Mouse (Mus musculus) liver, embryonic 12.5 days (tissue): ENCODE measurements around the gene Rabep1. TPM values are rescaled to one million over a fixed set of nuclear protein-coding genes. Genes with fewer than 3 reads are reported as not detected.

Experiments used
- ATAC-seq: fragments of 200-750 bp; cut with Nextera tagmentation; 2 replicates; pipeline ENCODE4 v1.8.0; 2017; ENCODE audit warnings: moderate number of reproducible peaks, mild to moderate bottlenecking, moderate library complexity
- H3K27ac ChIP-seq: fragments of 300-500 bp; sonication (generic); 2 replicates; pipeline ENCODE4 v1.5.1; 2016; ENCODE audit warnings: mild to moderate bottlenecking
- H3K27me3 ChIP-seq: fragments of 300-500 bp; sonication (generic); replicated peaks from 2 replicates; pipeline ENCODE4 v1.6.1; 2016; ENCODE audit warnings: mild to moderate bottlenecking, moderate library complexity
- H3K36me3 ChIP-seq: fragments of 300-500 bp; sonication (generic); 2 replicates; pipeline ENCODE4 v1.6.1; 2016; ENCODE audit warnings: mild to moderate bottlenecking, moderate library complexity
- H3K4me1 ChIP-seq: fragments of 300-500 bp; sonication (generic); 2 replicates; pipeline ENCODE4 v1.6.1; 2016
- H3K4me2 ChIP-seq: fragments of 300-500 bp; sonication (generic); 2 replicates; pipeline ENCODE4 v1.6.1; 2016; ENCODE audit warnings: mild to moderate bottlenecking, moderate library complexity
- H3K4me3 ChIP-seq: fragments of 300-500 bp; sonication (generic); 2 replicates; pipeline ENCODE4 v1.5.1; 2016; ENCODE audit warnings: mild to moderate bottlenecking, moderate library complexity
- H3K9ac ChIP-seq: fragments of 300-500 bp; sonication (generic); 2 replicates; pipeline ENCODE4 v1.6.1; 2016; ENCODE audit warnings: mild to moderate bottlenecking, moderate library complexity
- H3K9me3 ChIP-seq: fragments of 300-500 bp; sonication (generic); replicated peaks from 2 replicates; pipeline ENCODE4 v1.6.1; 2016; ENCODE audit warnings: mild to moderate bottlenecking, moderate library complexity
- WGBS: fragments of 180-500 bp; shearing (Covaris S2); methylation state at CpG from one replicate; pipeline ENCODE4 v1.1.7; 2016; ENCODE audit not compliant: insufficient replicate concordance; 5-methylcytosine and 5-hydroxymethylcytosine counted together
- polyA plus RNA-seq: library from polyadenylated mRNA; unstranded; fragments of >200 nt; fragmentation: Nextera tagmentation; extraction: Ambion mirVana; gene quantifications from 2 replicates; pipeline ENCODE4 v1.2.1, GENCODE M21; 2016

The Rabep1 gene
- polyA plus RNA-seq, 1 experiment from 2014 or later: 23.0 TPM

DNA sequence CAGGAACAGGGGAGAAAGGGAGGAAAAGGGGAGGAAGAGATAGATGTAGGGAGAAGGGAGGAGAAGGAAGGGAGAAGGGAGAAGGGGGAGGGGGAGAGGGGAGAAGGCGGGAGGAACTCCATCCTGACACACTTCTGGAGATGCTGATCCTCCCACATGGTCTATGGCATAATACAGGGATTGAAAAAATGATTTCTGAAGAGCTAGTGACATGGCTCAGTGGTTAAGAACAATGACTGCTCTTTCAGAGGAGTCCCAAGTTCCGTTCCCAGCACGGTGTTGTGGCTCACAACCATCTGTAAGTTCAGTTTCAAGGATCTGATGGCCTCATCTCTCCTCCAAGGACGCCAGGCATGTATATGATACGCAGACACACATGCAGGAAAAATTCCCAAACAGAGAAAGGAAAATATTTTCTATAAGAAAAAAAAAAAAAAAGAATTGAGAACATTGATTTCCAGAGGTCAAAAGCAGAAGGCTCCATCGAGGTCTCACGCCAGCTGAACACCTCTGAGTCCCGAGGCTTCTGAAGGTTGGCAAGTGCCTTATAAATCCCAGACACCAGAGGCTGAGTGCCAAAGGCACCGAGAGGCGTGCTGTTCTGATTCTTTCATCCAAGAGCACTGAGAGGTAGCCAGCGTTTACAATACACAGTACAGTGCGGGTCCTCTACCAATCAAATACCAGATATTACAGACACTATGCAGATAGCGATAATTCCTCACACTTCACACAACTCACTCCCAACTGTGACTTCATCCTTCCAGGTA is 32.9 kb upstream of the Rabep1 start:
- H3K4me1 ChIP-seq: no peaks in the 10 kb centered on the region
- 67% methylated on average over 13 of the region's 13 CpGs for WGBS
- no peak overlapping the region for H3K9ac ChIP-seq
- no peaks in the 10 kb centered on the region for H3K36me3 ChIP-seq
- no peak overlapping the region for H3K4me2 ChIP-seq
- no peak overlapping the region for H3K4me3 ChIP-seq
- no peak overlapping the region for H3K27ac ChIP-seq
- ATAC-seq: no peak
- no peaks in the 10 kb centered on the region for H3K27me3 ChIP-seq
- no peaks in the 10 kb centered on the region for H3K9me3 ChIP-seq

- no peak within 1 kb of the TSS for H3K9ac ChIP-seq
- no peaks in the 10 kb centered on the region for H3K9me3 ChIP-seq
- no peak within 1 kb of the TSS for H3K4me3 ChIP-seq
- no peaks in the 10 kb centered on the region for H3K4me1 ChIP-seq
- no peaks in the 10 kb centered on the region for H3K36me3 ChIP-seq
- H3K27me3 ChIP-seq: no peaks in the 10 kb centered on the region
- no peak for ATAC-seq
- 39% methylated on average over 7 of the region's 7 CpGs for WGBS
- no peak within 1 kb of the TSS for H3K4me2 ChIP-seq
- no peak within 1 kb of the TSS for H3K27ac ChIP-seq
Measured at GRCm38 (mm10) chr11:70812365-70812764, 32.2 kb upstream of the Rabep1 start, which contains the start of gene Scimp. TSS of gene Scimp (minus strand) at chr11:70812586.

DNA sequence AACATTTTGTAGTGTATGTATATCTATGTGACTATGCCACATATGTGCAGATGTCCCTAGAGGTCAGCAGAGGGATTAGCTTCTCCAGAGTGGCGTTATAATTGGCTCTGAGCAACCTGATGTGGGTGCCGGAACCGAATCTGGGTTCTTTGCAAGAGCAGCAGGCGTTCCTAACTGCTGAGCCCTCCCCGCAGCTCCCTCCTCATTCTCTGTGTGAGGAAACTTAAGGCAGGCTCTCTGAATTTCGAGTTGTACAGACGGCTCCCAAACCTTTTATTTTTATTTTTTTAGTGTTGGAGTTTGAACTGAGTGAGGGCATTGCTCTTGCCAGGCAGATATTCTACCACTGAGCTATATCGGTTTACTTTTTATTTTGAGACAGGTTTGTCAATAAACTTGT is 29.5 kb upstream of the Rabep1 start:
- H3K4me3 ChIP-seq: no peak overlapping the region
- 69% methylated on average over 8 of the region's 8 CpGs for WGBS
- H3K27me3 ChIP-seq: 0 out of 2 replicates have a peak, but pooled peaks cover under 1% of the 10 kb centered on the region
- no peak overlapping the region for H3K27ac ChIP-seq
- no peaks in the 10 kb centered on the region for H3K9me3 ChIP-seq
- H3K4me1 ChIP-seq: no peaks in the 10 kb centered on the region
- no peak overlapping the region for H3K4me2 ChIP-seq
- no peak for ATAC-seq
- H3K36me3 ChIP-seq: no peaks in the 10 kb centered on the region
- no peak overlapping the region for H3K9ac ChIP-seq

- Histone ChIP-seq H3K36me3 (no peaks in the 10 kb centered on the region), H3K4me1 (no peaks in the 10 kb centered on the region), H3K4me2 (no peak overlapping the region), H3K9ac (no peak overlapping the region), H3K27ac (no peak overlapping the region), H3K9me3 (no peaks in the 10 kb centered on the region), H3K27me3 (0 out of 2 replicates have a peak, but pooled peaks cover 2% of the 10 kb centered on the region), H3K4me3 (no peak overlapping the region)
- WGBS: 22% methylated on average over 6 of the region's 6 CpGs
- ATAC-seq: no peak
Measured at GRCm38 (mm10) chr11:70815498-70816078, 29.0 kb upstream of the Rabep1 start.

- ATAC-seq: no peak
- no peaks in the 10 kb centered on the region for H3K9me3 ChIP-seq
Measured at GRCm38 (mm10) chr11:70816770-70817169, 27.8 kb upstream of the Rabep1 start.

GRCm38 (mm10) chr11:70820120-70820519 is 24.5 kb upstream of the Rabep1 start:
- no peak for ATAC-seq
- WGBS: 69% methylated on average over 8 of the region's 8 CpGs
- H3K27me3 ChIP-seq: 0 out of 2 replicates have a peak, but pooled peaks cover 6% of the 10 kb centered on the region

More at GRCm38 (mm10) chr11:70816770-70817169, 27.8 kb upstream of the Rabep1 start:
- Histone ChIP-seq H3K4me3 (no peak overlapping the region), H3K4me1 (no peaks in the 10 kb centered on the region), H3K36me3 (no peaks in the 10 kb centered on the region), H3K27me3 (0 out of 2 replicates have a peak, but pooled peaks cover 2% of the 10 kb centered on the region), H3K9ac (no peak overlapping the region), H3K4me2 (no peak overlapping the region), H3K27ac (no peak overlapping the region)
- 47% methylated on average over 4 of the region's 4 CpGs for WGBS

GRCm38 (mm10) chr11:70821728-70822591 is 22.6 kb upstream of the Rabep1 start:
- 49% methylated on average over 17 of the region's 17 CpGs for WGBS
- peaks cover 6% of the 10 kb centered on the region; the same call in 1 of the 2 replicates for H3K4me1 ChIP-seq
- no peak overlapping the region for H3K27ac ChIP-seq

More at GRCm38 (mm10) chr11:70820120-70820519, 24.5 kb upstream of the Rabep1 start:
- H3K9me3 ChIP-seq: no peaks in the 10 kb centered on the region
- no peaks in the 10 kb centered on the region for H3K36me3 ChIP-seq
- no peak overlapping the region for H3K9ac ChIP-seq
- H3K4me3 ChIP-seq: no peak overlapping the region
- no peak overlapping the region for H3K27ac ChIP-seq
- H3K4me2 ChIP-seq: no peak overlapping the region
- H3K4me1 ChIP-seq: peaks cover 6% of the 10 kb centered on the region; the same call in 1 of the 2 replicates

DNA sequence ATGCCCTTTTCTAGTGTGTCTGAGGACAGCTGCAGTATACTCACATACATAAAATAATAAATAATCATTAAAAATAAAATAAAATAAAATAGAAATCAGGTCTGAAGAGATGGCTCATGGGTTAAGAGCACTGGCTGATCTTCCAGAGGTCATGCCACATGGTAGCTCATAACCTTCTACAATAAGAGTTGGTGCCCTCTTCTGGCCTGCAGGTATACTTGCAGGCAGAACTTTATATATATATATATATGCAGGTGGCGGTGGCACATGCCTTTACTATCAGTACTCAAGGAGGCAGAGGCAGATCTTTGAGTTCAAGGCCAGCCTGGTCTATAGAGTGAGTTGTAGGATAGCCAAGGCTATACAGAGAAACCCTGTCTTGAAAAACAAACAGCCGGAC is 18.4 kb upstream of the Rabep1 start:
- H3K27me3 ChIP-seq: 0 out of 2 replicates have a peak, but pooled peaks cover 9% of the 10 kb centered on the region
- no peak overlapping the region for H3K27ac ChIP-seq
- H3K4me2 ChIP-seq: no peak overlapping the region
- WGBS: 63% methylated on average over 2 of the region's 2 CpGs
- peaks cover 6% of the 10 kb centered on the region; the same call in 1 of the 2 replicates for H3K4me1 ChIP-seq
- ATAC-seq: no peak
- H3K9me3 ChIP-seq: no peaks in the 10 kb centered on the region
- no peaks in the 10 kb centered on the region for H3K36me3 ChIP-seq
- H3K4me3 ChIP-seq: no peak overlapping the region
- no peak overlapping the region for H3K9ac ChIP-seq

More at GRCm38 (mm10) chr11:70821728-70822591, 22.6 kb upstream of the Rabep1 start:
- 0 out of 2 replicates have a peak, but pooled peaks have one; percentile 21 for ATAC-seq
- 0 out of 2 replicates have a peak, but pooled peaks cover 6% of the 10 kb centered on the region for H3K27me3 ChIP-seq
- H3K9me3 ChIP-seq: no peaks in the 10 kb centered on the region
- no peak overlapping the region for H3K4me3 ChIP-seq
- no peaks in the 10 kb centered on the region for H3K36me3 ChIP-seq
- H3K4me2 ChIP-seq: no peak overlapping the region
- H3K9ac ChIP-seq: no peak overlapping the region

- ATAC-seq: no peak
- WGBS: 60% methylated on average over 11 of the region's 11 CpGs
- Histone ChIP-seq H3K4me3 (no peak overlapping the region), H3K9me3 (no peaks in the 10 kb centered on the region), H3K27me3 (0 out of 2 replicates have a peak, but pooled peaks cover 6% of the 10 kb centered on the region), H3K27ac (no peak overlapping the region), H3K9ac (no peak overlapping the region), H3K36me3 (no peaks in the 10 kb centered on the region), H3K4me1 (no peaks in the 10 kb centered on the region), H3K4me2 (no peak overlapping the region)
Measured at GRCm38 (mm10) chr11:70828975-70829615, 15.5 kb upstream of the Rabep1 start.

- Histone ChIP-seq H3K36me3 (no peaks in the 10 kb centered on the region), H3K4me2 (no peak overlapping the region), H3K9me3 (no peaks in the 10 kb centered on the region), H3K9ac (no peak overlapping the region), H3K27ac (no peak overlapping the region), H3K4me3 (no peak overlapping the region), H3K27me3 (0 out of 2 replicates have a peak, but pooled peaks cover 6% of the 10 kb centered on the region), H3K4me1 (no peaks in the 10 kb centered on the region)
- no peak for ATAC-seq
- 37% methylated on average over 3 of the region's 3 CpGs for WGBS
Measured at GRCm38 (mm10) chr11:70831201-70831600, 13.4 kb upstream of the Rabep1 start.

DNA sequence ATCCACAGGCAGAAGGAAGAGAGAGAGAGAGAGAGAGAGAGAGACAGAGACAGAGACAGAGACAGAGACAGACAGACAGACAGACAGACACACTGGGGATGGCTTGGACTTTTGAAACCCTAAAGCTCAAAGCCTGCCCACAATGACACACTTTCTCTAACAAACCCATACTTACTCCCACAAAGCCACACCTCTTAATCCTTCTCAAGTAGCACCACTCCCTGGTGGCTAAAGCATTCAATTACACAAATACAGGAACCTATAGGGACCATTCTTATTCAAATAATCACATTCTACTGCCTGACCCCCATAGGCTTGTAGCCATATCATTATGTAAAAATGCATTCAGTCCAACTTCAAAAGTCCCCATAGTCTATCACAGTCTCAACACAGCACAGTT is 11.2 kb upstream of the Rabep1 start:
- ATAC-seq: no peak
- Histone ChIP-seq H3K27me3 (0 out of 2 replicates have a peak, but pooled peaks cover 6% of the 10 kb centered on the region), H3K27ac (no peak overlapping the region), H3K9me3 (no peaks in the 10 kb centered on the region), H3K4me2 (no peak overlapping the region), H3K4me3 (no peak overlapping the region), H3K9ac (no peak overlapping the region), H3K36me3 (no peaks in the 10 kb centered on the region), H3K4me1 (no peaks in the 10 kb centered on the region)
